Mouse (Mus musculus): Measurements from ENCODE around the gene Ly6g6d. TPM values are rescaled to one million over a fixed set of nuclear protein-coding genes. Genes with fewer than 3 reads are reported as not detected.
A peak's percentile ranks its signal among the peaks of the same experiment; 100 is the strongest.
"Not testable (repeated sequence)": the region's sequence is repeated elsewhere in the genome, so short reads cannot be mapped to it uniquely, and the experiment has no call there.

The Ly6g6d gene
- polyA plus RNA-seq, 1 experiment from 2014 or later: not detected

GRCm38 (mm10) chr17:35048149-35048931, 29.5 kb downstream of the Ly6g6d start:
- H3K36me3 ChIP-seq (replicated peaks): peaks cover 16% of the 10 kb centered on the region
- H3K27me3 ChIP-seq (replicated peaks; ENCODE audit: low read depth, poor library complexity, severe bottlenecking): peaks cover 7% of the 10 kb centered on the region; the same call in 1 of the 2 replicates
- peaks cover 81% of the 10 kb centered on the region for H3K4me1 ChIP-seq
- H3K27ac ChIP-seq (replicated peaks): peak overlapping the region; percentile 96
- WGBS: 37% methylated on average over 11 of the region's 11 CpGs
- no peak for DNase-seq (ENCODE audit: low spot score)
- no peaks in the 10 kb centered on the region for H3K9me3 ChIP-seq
- peak overlapping the region; percentile 22; the same call in 1 of the 2 replicates for H3K4me3 ChIP-seq

- no peak for DNase-seq (ENCODE audit: low spot score)
- Histone ChIP-seq H3K4me3 (peak overlapping the region; percentile 22; the same call in 1 of the 2 replicates), H3K4me1 (peaks cover 78% of the 10 kb centered on the region), H3K27ac (replicated peaks) (peak overlapping the region; percentile 96), H3K36me3 (replicated peaks) (peaks cover 9% of the 10 kb centered on the region), H3K9me3 (no peaks in the 10 kb centered on the region), H3K27me3 (replicated peaks; ENCODE audit: low read depth, poor library complexity, severe bottlenecking) (peaks cover 7% of the 10 kb centered on the region; the same call in 1 of the 2 replicates)
- 59% methylated on average over 1 of the region's 1 CpGs for WGBS
Measured at GRCm38 (mm10) chr17:35047688-35048087, 30.2 kb downstream of the Ly6g6d start.

- H3K27me3 ChIP-seq (replicated peaks; ENCODE audit: low read depth, poor library complexity, severe bottlenecking): peaks cover 7% of the 10 kb centered on the region; the same call in 1 of the 2 replicates
- peak within 1 kb of the TSS; percentile 74 for H3K4me3 ChIP-seq
- peaks cover 70% of the 10 kb centered on the region for H3K4me1 ChIP-seq
- peak within 1 kb of the TSS; percentile 96 for H3K27ac ChIP-seq (replicated peaks)
- no peaks in the 10 kb centered on the region for H3K9me3 ChIP-seq
- WGBS: 3% methylated on average over 33 of the region's 33 CpGs
- peak; percentile 100 for DNase-seq (ENCODE audit: low spot score)
- 0 out of 2 replicates have a peak, but pooled peaks cover 1% of the 10 kb centered on the region for H3K36me3 ChIP-seq (replicated peaks)
Measured at GRCm38 (mm10) chr17:35046681-35047455, 31.0 kb downstream of the Ly6g6d start, which contains the start of gene Msh5. TSS of gene Msh5 (minus strand) at chr17:35046745.

GRCm38 (mm10) chr17:35045807-35046680, 31.8 kb downstream of the Ly6g6d start:
- no peak for DNase-seq (ENCODE audit: low spot score)
- Histone ChIP-seq H3K4me3 (peak overlapping the region; percentile 74), H3K36me3 (replicated peaks) (no peaks in the 10 kb centered on the region), H3K4me1 (peaks cover 61% of the 10 kb centered on the region), H3K27ac (replicated peaks) (peak overlapping the region; percentile 96), H3K9me3 (no peaks in the 10 kb centered on the region), H3K27me3 (replicated peaks; ENCODE audit: low read depth, poor library complexity, severe bottlenecking) (peaks cover 7% of the 10 kb centered on the region; the same call in 1 of the 2 replicates)
- 6% methylated on average over 48 of the region's 48 CpGs for WGBS

GRCm38 (mm10) chr17:35044904-35045806, 32.7 kb downstream of the Ly6g6d start:
- H3K9me3 ChIP-seq: no peaks in the 10 kb centered on the region
- DNase-seq (ENCODE audit: low spot score): no peak
- H3K4me1 ChIP-seq: peaks cover 55% of the 10 kb centered on the region
- H3K4me3 ChIP-seq: peak overlapping the region; percentile 74
- no peaks in the 10 kb centered on the region for H3K36me3 ChIP-seq (replicated peaks)
- H3K27me3 ChIP-seq (replicated peaks; ENCODE audit: low read depth, poor library complexity, severe bottlenecking): peaks cover 7% of the 10 kb centered on the region; the same call in 1 of the 2 replicates
- 88% methylated on average over 7 of the region's 7 CpGs for WGBS
- peak overlapping the region; percentile 96 for H3K27ac ChIP-seq (replicated peaks)

GRCm38 (mm10) chr17:35043794-35044193, 34.1 kb downstream of the Ly6g6d start:
- Histone ChIP-seq H3K27me3 (replicated peaks; ENCODE audit: low read depth, poor library complexity, severe bottlenecking) (peaks cover 7% of the 10 kb centered on the region; the same call in 1 of the 2 replicates), H3K27ac (replicated peaks) (no peak overlapping the region), H3K4me1 (peaks cover 41% of the 10 kb centered on the region), H3K36me3 (replicated peaks) (no peaks in the 10 kb centered on the region), H3K4me3 (0 out of 2 replicates have a peak overlapping the region, but pooled peaks have one; percentile 17), H3K9me3 (no peaks in the 10 kb centered on the region)
- 87% methylated on average over 4 of the region's 4 CpGs for WGBS
- DNase-seq (ENCODE audit: low spot score): no peak

- H3K27ac ChIP-seq (replicated peaks): no peak overlapping the region
- H3K9me3 ChIP-seq: no peaks in the 10 kb centered on the region
- no peaks in the 10 kb centered on the region for H3K36me3 ChIP-seq (replicated peaks)
- H3K4me1 ChIP-seq: 0 out of 2 replicates have a peak, but pooled peaks cover 2% of the 10 kb centered on the region
- 88% methylated on average over 11 of the region's 11 CpGs for WGBS
- no peaks in the 10 kb centered on the region for H3K27me3 ChIP-seq (replicated peaks; ENCODE audit: low read depth, poor library complexity, severe bottlenecking)
- H3K4me3 ChIP-seq: no peak overlapping the region
- no peak for DNase-seq (ENCODE audit: low spot score)
Measured at GRCm38 (mm10) chr17:35039121-35039873, 38.6 kb downstream of the Ly6g6d start.

- DNase-seq (ENCODE audit: low spot score): no peak
Measured at GRCm38 (mm10) chr17:35034896-35035295, 43.0 kb downstream of the Ly6g6d start.

GRCm38 (mm10) chr17:35033703-35034102, 44.2 kb downstream of the Ly6g6d start:
- WGBS: 67% methylated on average over 1 of the region's 1 CpGs

More at GRCm38 (mm10) chr17:35034896-35035295, 43.0 kb downstream of the Ly6g6d start:
- Histone ChIP-seq H3K4me3 (no peak overlapping the region), H3K4me1 (peaks cover 10% of the 10 kb centered on the region), H3K27ac (replicated peaks) (no peak overlapping the region), H3K27me3 (replicated peaks; ENCODE audit: low read depth, poor library complexity, severe bottlenecking) (no peaks in the 10 kb centered on the region), H3K36me3 (replicated peaks) (no peaks in the 10 kb centered on the region), H3K9me3 (no peaks in the 10 kb centered on the region)
- 75% methylated on average over 6 of the region's 6 CpGs for WGBS

GRCm38 (mm10) chr17:35032323-35032870, 45.5 kb downstream of the Ly6g6d start:
- Histone ChIP-seq H3K36me3 (replicated peaks) (no peaks in the 10 kb centered on the region), H3K27me3 (replicated peaks; ENCODE audit: low read depth, poor library complexity, severe bottlenecking) (0 out of 2 replicates have a peak, but pooled peaks cover 3% of the 10 kb centered on the region), H3K9me3 (no peaks in the 10 kb centered on the region), H3K27ac (replicated peaks) (no peak overlapping the region), H3K4me1 (peaks cover 34% of the 10 kb centered on the region), H3K4me3 (no peak overlapping the region)
- 70% methylated on average over 8 of the region's 8 CpGs for WGBS
- DNase-seq (ENCODE audit: low spot score): no peak

More at GRCm38 (mm10) chr17:35033703-35034102, 44.2 kb downstream of the Ly6g6d start:
- not testable (repeated sequence) for H3K9me3 ChIP-seq; DNase-seq (ENCODE audit: low spot score); H3K27me3 ChIP-seq (replicated peaks; ENCODE audit: low read depth, poor library complexity, severe bottlenecking); H3K36me3 ChIP-seq (replicated peaks); H3K4me3 ChIP-seq; H3K27ac ChIP-seq (replicated peaks)
- peaks cover 22% of the 10 kb centered on the region for H3K4me1 ChIP-seq

Data from embryonic facial prominence, embryonic 10.5 days (tissue).